ENCODE assay signal across 27 mouse cellular contexts in genomic region chr15:98839161-98839560, GRCm38 (mm10). TPM values are rescaled to one million over a fixed set of nuclear protein-coding genes. Genes with fewer than 3 reads are reported as not detected.
"Had no signal": no experiment of that assay in that cellular context is flagged by ENCODE, and none has a peak within 500 bp of the region (broad histone marks: within the 10 kb centered on the region; RNA-seq: fewer than 3 reads in every experiment).

No protein-coding gene starts in this region.

- H3K27me3 ChIP-seq: kidney, embryonic 15.5 days; limb, embryonic 13.5 days; lung, embryonic 15.5 days; midbrain, embryonic 12.5 days; midbrain, embryonic 15.5 days; neural tube, embryonic 12.5 days; neural tube, embryonic 15.5 days had no signal

- H3K4me1 ChIP-seq: kidney, embryonic 15.5 days; limb, embryonic 10.5 days; limb, embryonic 13.5 days; lung, embryonic 15.5 days; midbrain, embryonic 12.5 days; midbrain, embryonic 15.5 days; neural tube, embryonic 12.5 days; neural tube, embryonic 15.5 days had no signal

- H3K9me3 ChIP-seq: kidney, embryonic 15.5 days; limb, embryonic 10.5 days; limb, embryonic 13.5 days; lung, embryonic 15.5 days; midbrain, embryonic 12.5 days; midbrain, embryonic 15.5 days; neural tube, embryonic 12.5 days; neural tube, embryonic 15.5 days had no signal

- DNase-seq: kidney, adult 11 months; kidney, adult 8-10 months; kidney, postnatal 10 days; kidney, postnatal 36 days; layer of hippocampus, postnatal 36 days; lung, postnatal 10 days; lung, postnatal 36 days; right cerebral cortex, adult 18-20 months; right cerebral cortex, postnatal 14 days; right cerebral cortex, postnatal 4 days; thymus, adult 2 months; thymus, postnatal 14 days had no signal

- H3K4me3 ChIP-seq: kidney, embryonic 15.5 days; left cerebral cortex, adult 2 months; limb, embryonic 10.5 days; limb, embryonic 13.5 days; lung, embryonic 15.5 days; midbrain, embryonic 12.5 days; midbrain, embryonic 15.5 days; neural tube, embryonic 12.5 days; neural tube, embryonic 15.5 days had no signal

- H3K9ac ChIP-seq: kidney, embryonic 15.5 days; limb, embryonic 13.5 days; lung, embryonic 15.5 days; midbrain, embryonic 12.5 days; midbrain, embryonic 15.5 days; neural tube, embryonic 12.5 days; neural tube, embryonic 15.5 days had no signal

- H3K27ac ChIP-seq: kidney, embryonic 15.5 days; left cerebral cortex, adult 2 months; limb, embryonic 10.5 days; limb, embryonic 13.5 days; lung, embryonic 15.5 days; midbrain, embryonic 12.5 days; midbrain, embryonic 15.5 days; neural tube, embryonic 12.5 days; neural tube, embryonic 15.5 days; stomach, postnatal 0 days had no signal

- H3K4me2 ChIP-seq: kidney, embryonic 15.5 days; limb, embryonic 13.5 days; lung, embryonic 15.5 days; midbrain, embryonic 12.5 days; midbrain, embryonic 15.5 days; neural tube, embryonic 12.5 days; neural tube, embryonic 15.5 days had no signal

- ATAC-seq: midbrain, embryonic 15.5 days had no signal

RNA-seq across cellular contexts. Expression of gene Ddn, which starts 29.9 kb away (rescaled TPM):
- total RNA-seq: liver, adult 2 months had no signal
- polyA plus RNA-seq: limb, embryonic 10.5 days; liver, adult 2 months; stomach, embryonic 14.5 days; stomach, postnatal 0 days had no signal

RNA-seq across cellular contexts. Expression of gene Wnt1, which starts 49.5 kb away (rescaled TPM):
- total RNA-seq: layer of hippocampus, adult 8-10 months; layer of hippocampus, postnatal 10 days; layer of hippocampus, postnatal 36 days; left cerebral cortex, postnatal 25 days; liver, adult 2 months had no signal
- polyA plus RNA-seq: limb, embryonic 10.5 days; limb, embryonic 13.5 days; liver, adult 2 months; lung, embryonic 15.5 days; stomach, embryonic 14.5 days; stomach, postnatal 0 days had no signal
